Mouse (Mus musculus) liver, embryonic 14.5 days (tissue): ENCODE results near the gene Mrpl36.

ENCODE experiments used
- CTCF ChIP-seq: IDR thresholded peaks from 2 replicates; pipeline ENCODE4 v1.5.1; 2016; ENCODE audit warnings: antibody characterized with exemption, low read depth, control low read depth
- EP300 ChIP-seq: IDR thresholded peaks from 2 replicates; pipeline ENCODE4 v1.6.1; 2016; ENCODE audit warnings: antibody characterized with exemption, low read depth

DNA sequence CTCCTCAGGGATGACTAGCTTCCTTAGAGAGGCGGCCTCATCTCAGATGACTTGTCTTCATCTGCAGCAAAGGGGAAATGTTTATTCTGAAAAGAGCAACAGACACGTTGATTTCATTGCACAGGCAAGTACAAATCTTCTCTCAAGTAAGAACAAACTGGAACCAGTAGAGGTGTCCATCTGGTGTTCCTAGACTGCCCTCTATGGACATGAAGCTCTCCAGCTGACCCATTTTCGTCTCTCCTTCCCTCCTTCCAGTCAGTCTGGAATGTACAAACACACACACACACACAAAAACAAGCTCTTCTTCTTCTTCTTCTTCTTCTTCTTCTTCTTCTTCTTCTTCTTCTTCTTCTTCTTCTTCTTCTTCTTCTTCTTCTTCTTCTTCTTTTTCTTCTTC lies 23.6 kb downstream of the Mrpl36 start:
- no peak for TF ChIP-seq CTCF
- no peak for TF ChIP-seq EP300
